Mouse (Mus musculus) heart, postnatal 0 days (tissue): ENCODE results near the gene Fbxo24.

Experiments used
- CTCF ChIP-seq: IDR thresholded peaks from 2 replicates; pipeline ENCODE4 v1.5.1; 2016; ENCODE audit warnings: antibody characterized with exemption, control low read depth, low read depth
- EP300 ChIP-seq: IDR thresholded peaks from 2 replicates; pipeline ENCODE4 v1.6.1; 2016; ENCODE audit warnings: antibody characterized with exemption, low read depth

GRCm38 (mm10) chr5:137613076-137613475 lies 15.7 kb downstream of the Fbxo24 start:
- no peak for TF ChIP-seq EP300
- no peak for TF ChIP-seq CTCF
